ENCODE assay signal across 6 mouse cellular contexts in the genomic region with DNA sequence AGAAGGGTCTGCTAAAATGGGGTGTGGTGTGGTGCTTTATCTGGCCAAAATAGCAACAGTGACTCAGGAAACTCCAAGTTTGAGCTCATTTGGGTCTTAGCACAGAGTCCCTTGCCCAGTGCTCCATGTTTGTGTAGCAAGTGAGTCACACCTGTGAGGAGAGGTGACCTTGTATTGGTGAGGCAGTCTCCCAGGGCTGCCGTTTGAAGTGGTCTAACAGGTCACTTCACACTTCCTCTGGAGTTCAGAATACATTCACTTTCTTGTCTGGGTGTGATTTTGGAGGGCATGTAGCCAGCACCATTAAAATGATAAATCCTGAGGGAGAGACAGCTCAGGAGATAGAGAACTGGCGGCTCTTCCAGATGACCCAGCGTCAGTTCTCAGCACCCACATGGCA.
"Had no signal": no experiment of that assay in that cellular context is flagged by ENCODE, and none has a peak within 500 bp of the region (broad histone marks: within the 10 kb centered on the region; RNA-seq: fewer than 3 reads in every experiment).

No protein-coding gene starts in this region.

- DNase-seq: liver, embryonic 13.5 days; liver, postnatal 0 days; right cerebral cortex, postnatal 14 days; thymus, adult 2 months; thymus, postnatal 25 days; thymus, postnatal 4 days had no signal
